In genomic region chr4:59323231-59323651, GRCm38 (mm10) we compare ENCODE assay signal across 14 mouse cellular contexts.
A peak's percentile ranks its signal among the peaks of the same experiment; 100 is the strongest.
DNase-seq lines count a peak whose midpoint lies in the region; ATAC-seq and TF ChIP-seq lines count a peak whose summit lies in the region.
"Had no signal": no experiment of that assay in that cellular context is flagged by ENCODE, and none has a peak within 500 bp of the region (broad histone marks: within the 10 kb centered on the region; RNA-seq: fewer than 3 reads in every experiment).

No protein-coding gene starts in this region.

- H3K9ac ChIP-seq in midbrain, embryonic 11.5 days (ENCODE audit: low read length) = no peak overlapping the region
- H3K9ac ChIP-seq in midbrain, embryonic 15.5 days = no peak overlapping the region
- 0 out of 2 replicates have a peak overlapping the region, but pooled peaks have one; percentile 28 for H3K9ac ChIP-seq in embryonic facial prominence, embryonic 13.5 days

- 27% methylated on average over 7 of the region's 7 CpGs for WGBS in heart, embryonic 10.5 days
- 40% methylated on average over 7 of the region's 7 CpGs for WGBS in midbrain, embryonic 11.5 days
- WGBS in midbrain, embryonic 15.5 days = 39% methylated on average over 7 of the region's 7 CpGs
- WGBS in embryonic facial prominence, embryonic 13.5 days = 17% methylated on average over 7 of the region's 7 CpGs

- H3K4me1 ChIP-seq in heart, embryonic 10.5 days = peaks cover 28% of the 10 kb centered on the region
- H3K4me1 ChIP-seq in midbrain, embryonic 11.5 days (ENCODE audit: control insufficient read depth, insufficient read depth, low read length) = peaks cover 4% of the 10 kb centered on the region; the same call in 1 of the 2 replicates
- 0 out of 2 replicates have a peak, but pooled peaks cover 5% of the 10 kb centered on the region for H3K4me1 ChIP-seq in midbrain, embryonic 15.5 days
- H3K4me1 ChIP-seq in embryonic facial prominence, embryonic 13.5 days = peaks cover 43% of the 10 kb centered on the region

- no peaks in the 10 kb centered on the region for H3K27me3 ChIP-seq in heart, embryonic 10.5 days (ENCODE audit: insufficient read depth, poor library complexity, severe bottlenecking)
- no peaks in the 10 kb centered on the region for H3K27me3 ChIP-seq in midbrain, embryonic 11.5 days (ENCODE audit: control insufficient read depth, insufficient read depth, low read length)
- no peaks in the 10 kb centered on the region for H3K27me3 ChIP-seq in midbrain, embryonic 15.5 days (replicated peaks)
- H3K27me3 ChIP-seq in embryonic facial prominence, embryonic 13.5 days = no peaks in the 10 kb centered on the region
- H3K27me3 ChIP-seq in myocyte (ENCODE audit: control insufficient read depth, insufficient read depth, insufficient read length) = no peaks in the 10 kb centered on the region

- no peak for ATAC-seq in midbrain, embryonic 11.5 days (ENCODE audit: low FRiP score)
- no peak for ATAC-seq in midbrain, embryonic 15.5 days (replicated peaks)
- 0 out of 2 replicates have a peak, but pooled peaks have one; percentile 10 for ATAC-seq in embryonic facial prominence, embryonic 13.5 days (ENCODE audit: insufficient number of reproducible peaks, insufficient read depth, low FRiP score, low TSS enrichment, low read depth)
- no peak for ATAC-seq in megakaryocyte progenitor cell, adult 5-6 weeks (replicated peaks; ENCODE audit: poor library complexity)
- no peak for ATAC-seq in erythroblast, adult 5-6 weeks (replicated peaks; ENCODE audit: low FRiP score, poor library complexity, severe bottlenecking)

- no peak for DNase-seq in heart, embryonic 10.5 days (ENCODE audit: low spot score)
- DNase-seq in heart, postnatal 36 days = no peak
- peak; percentile 86 for DNase-seq in midbrain, embryonic 11.5 days (ENCODE audit: low spot score, missing footprints)
- DNase-seq: adrenal gland, postnatal 25 days; cerebellum, postnatal 25 days; gastrocnemius, postnatal 25 days; kidney, adult 11 months; midbrain, embryonic 14.5 days had no signal

- no peak for TF ChIP-seq POLR2A in myocyte (IDR thresholded peaks at IDR 0.05; ENCODE audit: insufficient read length, low read depth)

- H3K79me2 ChIP-seq in myocyte (ENCODE audit: control insufficient read depth, insufficient read depth) = no peaks in the 10 kb centered on the region

- peak overlapping the region; percentile 45 for H3K27ac ChIP-seq in heart, embryonic 10.5 days
- no peak overlapping the region for H3K27ac ChIP-seq in midbrain, embryonic 11.5 days (ENCODE audit: low read depth, low read length)
- H3K27ac ChIP-seq in midbrain, embryonic 15.5 days = no peak overlapping the region
- H3K27ac ChIP-seq in embryonic facial prominence, embryonic 13.5 days = peak overlapping the region; percentile 61
- H3K27ac ChIP-seq: left cerebral cortex, adult 2 months had no signal

- H3ac ChIP-seq in myocyte (ENCODE audit: control insufficient read depth, insufficient read length) = no peak overlapping the region

- H3K36me3 ChIP-seq in heart, embryonic 10.5 days = no peaks in the 10 kb centered on the region
- H3K36me3 ChIP-seq in midbrain, embryonic 11.5 days (ENCODE audit: control insufficient read depth, insufficient read depth, low read length) = no peaks in the 10 kb centered on the region
- no peaks in the 10 kb centered on the region for H3K36me3 ChIP-seq in midbrain, embryonic 15.5 days (replicated peaks)
- H3K36me3 ChIP-seq in embryonic facial prominence, embryonic 13.5 days = no peaks in the 10 kb centered on the region
- no peaks in the 10 kb centered on the region for H3K36me3 ChIP-seq in myocyte (ENCODE audit: control insufficient read depth, insufficient read depth)

- H3K4me2 ChIP-seq in midbrain, embryonic 11.5 days = no peak overlapping the region
- H3K4me2 ChIP-seq in midbrain, embryonic 15.5 days = no peak overlapping the region
- H3K4me2 ChIP-seq in embryonic facial prominence, embryonic 13.5 days = 0 out of 2 replicates have a peak overlapping the region, but pooled peaks have one; percentile 5
- no peak overlapping the region for H3K4me2 ChIP-seq in myocyte (ENCODE audit: low read depth)

- no peaks in the 10 kb centered on the region for H3K9me3 ChIP-seq in heart, embryonic 10.5 days
- H3K9me3 ChIP-seq in midbrain, embryonic 11.5 days (ENCODE audit: control insufficient read depth, low read length) = no peaks in the 10 kb centered on the region
- no peaks in the 10 kb centered on the region for H3K9me3 ChIP-seq in midbrain, embryonic 15.5 days
- H3K9me3 ChIP-seq in embryonic facial prominence, embryonic 13.5 days = no peaks in the 10 kb centered on the region

- intact Hi-C loops in heart, postnatal 36 days (cut with DNase I) = no loop called here

- no peak overlapping the region for H3K4me3 ChIP-seq in heart, embryonic 10.5 days
- H3K4me3 ChIP-seq in midbrain, embryonic 11.5 days (ENCODE audit: low read depth, low read length) = no peak overlapping the region
- no peak overlapping the region for H3K4me3 ChIP-seq in midbrain, embryonic 15.5 days
- H3K4me3 ChIP-seq in embryonic facial prominence, embryonic 13.5 days = no peak overlapping the region
- no peak overlapping the region for H3K4me3 ChIP-seq in myocyte
- H3K4me3 ChIP-seq: left cerebral cortex, adult 2 months had no signal

TF ChIP-seq in myocyte, 11 proteins besides CTCF, POLR2A, EP300 and RAD21:
- TF ChIP-seq MYOG (IDR thresholded peaks at IDR 0.05; ENCODE audit: control insufficient read depth in 1 of 3, insufficient read depth in 1 of 3, insufficient read length in 2 of 3, low read depth in 2 of 3) (no peak), CEBPB (IDR thresholded peaks at IDR 0.05; ENCODE audit: insufficient read depth, poor library complexity, severe bottlenecking) (0 out of 2 replicates have a peak, but pooled peaks have one; percentile 27), E2F4 (IDR thresholded peaks at IDR 0.05; ENCODE audit: insufficient read depth) (no peak), TCF3 (IDR thresholded peaks at IDR 0.05; ENCODE audit: insufficient read length, low read depth) (no peak)

Comparison
In these comparisons a context has a peak if more than half of its experiments do, and no peak if none do; other contexts are left out.
1. H3K27ac ChIP-seq: peak in heart, embryonic 10.5 days (single experiment) and embryonic facial prominence, embryonic 13.5 days (single experiment); none in midbrain, embryonic 11.5 days (single experiment) and midbrain, embryonic 15.5 days (single experiment).